Mouse (Mus musculus) right cerebral cortex, adult 2 months (tissue): Measurements from ENCODE around the gene Tfg.

ENCODE experiments used
- DNase-seq, 2 experiments: peaks; one replicate each; pipeline ENCODE4 v3.0.0; 2021 to 2022; ENCODE audit warnings: low spot score in 2 of 2

Gene Tfg

DNA sequence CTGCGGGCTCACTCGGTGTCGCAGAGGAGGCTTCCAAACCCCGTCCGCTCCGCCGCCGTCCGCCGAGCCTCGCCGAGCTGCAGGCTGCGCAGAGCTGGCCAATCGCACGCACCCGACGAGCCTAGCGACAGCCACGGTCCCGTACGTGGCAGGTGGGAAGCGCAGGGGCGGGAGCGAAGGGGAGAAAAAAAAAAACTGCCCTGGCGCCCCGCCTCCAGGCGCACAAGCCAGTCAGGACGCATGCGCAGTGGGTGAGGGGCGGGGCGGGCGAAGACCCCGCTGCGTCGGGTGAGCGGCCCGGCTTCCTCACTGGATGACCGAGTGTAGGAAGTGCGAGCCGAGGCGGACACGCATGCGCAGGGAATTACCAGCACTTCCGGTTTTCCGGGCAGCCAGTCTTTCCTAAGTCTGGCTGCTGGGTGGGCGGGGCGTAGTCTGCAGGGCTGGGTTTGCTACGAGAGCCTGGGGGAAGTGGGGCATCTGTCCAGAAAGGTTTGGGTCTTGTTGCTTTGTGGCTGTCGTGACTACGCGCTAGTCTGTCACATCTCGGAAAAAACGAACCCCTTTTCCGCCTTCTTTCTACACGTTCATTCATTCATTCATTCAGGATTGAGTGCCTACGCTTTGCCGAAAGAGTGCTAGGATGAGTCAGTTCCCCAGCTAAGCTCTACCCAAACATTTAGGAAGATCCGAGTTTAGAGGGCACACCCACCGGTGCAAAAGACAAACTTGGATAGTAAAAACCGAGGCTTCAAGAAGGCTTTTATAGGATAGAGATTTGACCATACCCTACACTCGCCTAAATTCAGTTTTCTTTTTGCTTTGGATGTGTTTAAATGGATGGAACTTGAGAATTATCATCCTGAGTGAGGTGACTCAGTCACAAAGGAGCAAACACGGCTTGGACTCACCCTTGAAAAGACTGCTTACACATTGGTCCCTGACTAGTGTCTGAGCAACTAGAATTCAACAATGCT is at the start of gene Tfg:
Tfg (minus strand) TSS at position 227 of the 977 bp plus-strand sequence.
- DNase-seq, result peak; percentile 98

DNA sequence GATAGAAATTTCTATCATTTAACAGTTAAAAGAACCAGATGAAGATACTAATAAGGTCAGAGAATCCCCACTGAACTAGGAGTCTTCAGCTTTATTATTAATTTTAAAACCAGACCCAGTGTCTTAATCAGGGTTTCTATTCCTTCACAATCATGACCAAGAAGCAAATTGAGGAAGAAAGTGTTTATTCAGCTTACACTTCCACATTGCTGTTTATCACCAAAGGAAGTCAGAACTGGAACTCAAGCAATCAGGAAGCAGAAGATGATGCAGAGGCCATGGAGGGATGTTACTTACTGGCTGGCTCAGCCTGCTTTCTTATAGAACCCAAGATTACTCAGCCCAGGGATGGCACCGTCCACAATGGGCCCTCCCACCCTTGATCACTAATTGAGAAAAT is 11.8 kb upstream of the Tfg start:
- no peak for DNase-seq

DNA sequence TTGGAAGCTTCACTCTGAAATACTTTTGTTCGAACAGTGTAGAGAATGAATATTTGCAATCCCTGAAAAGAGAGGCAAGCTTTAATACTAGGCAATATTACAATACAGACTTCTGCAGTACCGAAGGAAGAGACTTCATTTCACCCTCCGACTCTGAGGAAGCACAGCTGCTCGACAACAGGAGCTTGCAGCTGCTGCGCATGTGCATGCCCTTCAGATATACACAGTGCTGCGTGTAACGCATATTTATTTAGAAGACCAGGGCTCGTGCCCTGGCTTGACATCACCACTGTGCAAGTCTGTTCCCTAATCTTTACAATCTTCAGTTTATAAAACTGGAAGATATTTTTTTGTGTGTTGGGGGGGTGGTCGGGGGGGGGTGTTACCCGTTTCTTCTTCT is 7.7 kb upstream of the Tfg start:
- DNase-seq, result no peak

DNA sequence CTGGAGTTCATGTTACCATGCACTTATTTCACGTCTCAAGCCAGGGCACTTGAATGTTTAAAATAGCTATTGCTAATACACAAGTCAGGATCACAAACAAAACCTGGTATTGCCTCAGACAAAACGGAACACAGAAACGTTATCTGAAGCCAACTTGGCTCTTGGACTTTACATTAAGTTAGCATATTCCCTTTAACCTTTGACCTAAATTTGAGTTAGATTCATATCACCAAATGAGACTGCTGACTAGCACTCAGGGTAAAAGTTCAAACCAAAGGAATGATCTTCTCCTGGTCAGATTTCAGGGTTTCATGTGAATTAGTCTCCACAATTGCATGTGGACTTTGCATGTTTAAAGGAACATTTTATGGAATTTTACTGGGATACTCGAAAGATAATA is 5.1 kb upstream of the Tfg start:
- no peak for DNase-seq

DNA sequence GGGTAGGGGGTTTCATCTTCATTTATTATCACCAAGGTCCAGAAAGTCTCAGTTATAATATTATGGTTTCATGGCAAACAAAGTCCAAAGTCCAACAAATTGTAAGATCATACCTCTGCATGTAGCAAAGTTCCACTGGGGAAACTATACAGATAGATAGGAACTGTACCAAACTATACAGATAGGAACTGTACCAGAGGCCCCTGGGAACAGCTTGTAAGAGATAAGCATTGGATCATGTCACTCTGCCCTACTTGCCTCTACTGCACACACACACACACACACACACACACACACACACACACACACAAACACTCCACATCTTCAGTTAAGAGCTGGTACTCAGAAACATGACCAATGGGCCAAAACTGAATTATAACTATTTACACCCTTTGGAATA is 1.8 kb upstream of the Tfg start:
- DNase-seq, result no peak

DNA sequence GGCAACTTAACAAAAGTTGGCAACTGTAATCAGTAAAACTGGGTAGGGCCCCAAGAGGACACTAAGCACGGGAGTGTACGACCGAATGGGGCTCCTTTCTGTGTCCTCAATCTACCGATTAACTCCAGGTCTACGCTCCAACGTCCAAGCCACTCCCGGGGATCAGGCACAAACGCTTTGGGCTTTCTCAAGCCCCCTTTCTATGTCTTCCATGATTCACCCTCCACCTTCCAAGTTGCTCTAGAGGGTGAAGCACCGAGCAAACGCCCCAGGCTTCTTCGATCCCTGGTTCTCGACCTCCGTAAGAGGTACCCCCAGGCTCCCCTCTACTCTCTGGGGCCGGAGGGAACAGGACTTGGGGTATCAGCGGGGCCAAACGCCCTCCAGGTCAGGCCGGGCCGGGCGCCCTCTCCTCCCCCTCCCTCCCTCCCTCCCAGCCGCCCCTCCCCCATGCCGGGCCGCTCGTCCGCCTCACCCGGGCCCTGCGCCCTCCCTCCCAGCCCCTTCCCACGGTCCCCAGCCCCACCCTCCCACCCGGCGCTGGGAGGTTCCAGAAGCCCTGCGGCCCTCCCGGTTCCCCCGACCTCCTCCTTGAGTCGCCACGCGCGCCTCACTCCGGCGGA is 582 bp downstream of the Tfg start:
- DNase-seq, result peak; percentile 13 to 24

DNA sequence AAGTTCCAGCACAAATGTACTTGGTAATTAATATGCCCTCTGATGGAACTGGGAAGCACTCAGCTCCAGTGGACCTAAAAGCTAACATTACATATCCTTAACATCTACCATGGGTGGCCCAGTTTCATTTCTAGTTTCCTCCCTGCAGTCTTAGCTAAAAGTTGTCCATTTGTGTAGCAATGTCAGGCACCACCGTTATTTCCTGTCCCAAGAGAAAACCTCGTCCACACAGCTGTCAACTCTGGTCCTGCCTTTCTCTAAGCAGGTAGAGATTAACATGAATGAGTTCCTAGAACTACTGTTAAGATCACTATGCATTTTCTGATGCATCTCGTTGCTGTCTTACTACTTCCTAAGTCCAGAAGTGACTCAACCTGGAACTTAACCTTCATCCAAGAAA is 1.6 kb downstream of the Tfg start:
- no peak for DNase-seq

DNA sequence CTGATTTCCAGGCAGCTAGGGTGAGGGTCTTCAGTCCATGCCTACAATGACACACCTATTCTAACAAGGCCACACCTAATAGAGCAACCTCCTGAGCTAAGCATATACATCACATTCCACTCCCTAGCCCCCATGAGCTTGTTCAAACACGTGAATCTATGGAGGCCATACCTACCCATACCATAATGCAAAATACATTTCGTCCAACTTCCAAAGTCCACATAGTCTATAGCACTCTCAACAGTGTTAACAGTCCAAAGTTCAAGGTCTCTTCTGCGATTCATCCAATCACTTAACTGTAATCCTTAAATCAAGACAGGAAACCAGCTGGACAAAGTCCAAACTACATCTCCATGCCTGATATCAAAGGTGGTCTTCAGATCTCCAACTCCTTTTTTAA is 7.2 kb downstream of the Tfg start:
- no peak for DNase-seq

DNA sequence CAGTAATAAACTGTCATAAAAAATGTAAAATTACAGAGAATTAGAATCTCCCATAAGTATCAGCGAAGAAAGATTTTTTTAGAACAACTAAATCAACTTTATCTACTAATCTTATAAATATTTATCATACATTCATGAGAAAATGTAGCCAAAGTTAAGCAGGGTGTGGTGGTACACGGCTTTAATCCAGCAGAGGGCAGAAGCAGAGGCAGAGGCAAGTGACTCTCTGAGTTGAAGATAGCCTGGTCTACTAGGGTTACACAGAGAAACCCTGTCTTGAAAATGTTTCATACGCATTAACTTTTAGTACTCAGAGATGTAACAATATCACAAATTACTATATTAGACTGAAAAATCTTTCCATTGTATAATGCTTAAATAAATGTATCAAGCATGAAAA is 11.5 kb downstream of the Tfg start:
- DNase-seq, result no peak

DNA sequence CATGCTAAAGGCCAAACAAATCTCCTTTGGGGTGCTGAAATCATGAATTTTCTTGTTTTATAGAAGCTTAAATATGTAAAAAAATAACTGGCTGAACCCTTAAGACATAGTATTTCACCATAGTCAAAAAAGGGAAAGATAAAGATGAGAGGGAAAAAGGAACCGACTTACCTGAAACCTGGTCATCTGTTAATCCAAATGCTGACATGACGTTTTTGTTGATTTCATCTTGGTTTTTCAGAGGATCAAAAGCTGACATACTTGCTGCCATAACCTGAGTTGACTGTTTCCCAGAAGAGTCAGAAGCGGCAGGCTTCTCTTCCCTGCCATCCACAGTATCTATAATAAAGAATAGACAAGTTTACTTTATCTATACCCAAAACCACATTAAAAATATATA is 16.4 kb downstream of the Tfg start:
- DNase-seq, result no peak

DNA sequence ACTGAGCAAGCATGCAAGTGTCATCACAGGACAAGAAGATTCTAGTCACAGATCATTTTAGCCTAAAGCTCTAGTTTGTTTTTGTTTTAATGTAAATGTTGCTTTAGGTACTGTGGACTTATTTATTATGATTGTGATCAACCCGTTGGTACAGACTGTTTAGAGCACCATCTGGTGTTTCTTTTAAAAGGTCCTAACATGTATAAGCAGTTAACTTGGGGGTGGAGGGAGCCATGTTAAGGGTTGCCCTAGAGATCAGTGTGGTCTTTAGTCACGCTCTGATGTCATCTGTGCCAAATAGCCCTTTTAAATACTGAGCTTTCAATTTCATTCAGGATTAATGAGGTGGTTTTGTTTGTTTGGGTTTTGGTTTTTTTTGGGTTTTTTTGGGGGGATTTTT is 20.8 kb downstream of the Tfg start:
- DNase-seq, result no peak

DNA sequence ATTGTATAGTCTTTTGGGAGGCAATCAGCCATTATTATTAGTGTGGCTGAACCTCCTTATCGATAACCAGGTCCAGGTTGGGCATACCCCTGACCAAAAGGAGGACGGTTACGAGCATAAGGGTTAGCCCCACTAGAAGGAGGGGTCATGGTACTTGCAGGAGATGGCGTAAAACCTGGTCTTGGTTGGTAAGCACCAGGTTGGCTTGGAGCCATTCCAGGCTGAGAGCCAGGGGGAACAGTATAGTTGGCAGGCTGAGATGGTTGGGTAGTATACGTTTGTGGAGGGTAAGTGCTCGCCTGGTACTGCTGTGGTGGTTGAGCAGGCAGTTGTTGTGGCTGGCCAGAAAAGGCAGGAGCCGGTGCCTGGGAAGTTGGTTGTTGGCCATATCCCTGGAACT is 26.5 kb downstream of the Tfg start:
- DNase-seq, result no peak

DNA sequence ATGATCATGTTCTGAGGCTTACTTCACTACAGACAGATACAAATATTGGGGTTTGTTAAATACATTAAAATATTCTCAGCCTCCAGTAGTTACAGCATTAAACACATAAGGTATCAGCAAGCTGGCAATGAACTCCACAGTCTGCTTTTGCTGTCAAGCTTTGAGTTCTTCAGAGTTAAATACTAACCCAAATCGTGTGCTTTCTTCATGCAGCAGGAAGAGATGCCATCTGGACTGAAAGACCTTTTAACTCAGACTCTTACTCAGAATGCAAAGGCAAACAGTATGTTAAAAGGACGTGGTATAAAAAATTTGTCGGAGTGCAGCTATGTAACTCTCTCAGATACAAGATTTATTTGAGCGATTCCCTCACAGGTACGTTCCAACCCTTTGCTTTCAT is 30.5 kb downstream of the Tfg start:
- DNase-seq, result no peak

DNA sequence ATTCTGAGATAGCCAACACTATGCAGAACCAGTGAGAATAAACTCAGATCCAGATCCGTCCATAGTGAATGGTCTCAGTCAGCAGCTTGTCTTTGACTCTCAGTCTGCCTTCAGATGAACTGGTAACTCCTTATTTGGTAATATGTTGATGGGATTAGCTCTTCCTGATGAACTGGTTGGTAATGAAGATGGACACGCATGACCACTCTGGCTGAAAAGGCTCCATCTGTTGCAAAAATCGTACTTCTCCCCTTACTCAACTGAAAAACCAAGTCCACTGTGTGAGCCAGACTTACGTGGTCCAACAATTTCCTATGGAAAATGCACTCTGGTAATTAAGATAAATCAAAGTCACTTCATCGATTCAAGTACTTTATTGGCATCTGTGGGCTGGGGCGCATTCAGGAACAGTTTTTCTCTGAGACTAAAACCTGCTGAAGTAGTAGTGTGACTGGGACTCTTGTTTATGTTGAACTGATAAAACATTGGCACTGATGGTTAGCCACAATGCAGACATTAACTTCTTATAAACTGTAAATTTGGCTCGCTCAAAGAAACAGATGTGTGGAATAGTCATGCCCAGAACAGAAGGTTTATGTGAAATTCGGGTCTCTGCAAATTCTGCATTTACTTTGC is 36.1 kb downstream of the Tfg start:
- no peak for DNase-seq

DNA sequence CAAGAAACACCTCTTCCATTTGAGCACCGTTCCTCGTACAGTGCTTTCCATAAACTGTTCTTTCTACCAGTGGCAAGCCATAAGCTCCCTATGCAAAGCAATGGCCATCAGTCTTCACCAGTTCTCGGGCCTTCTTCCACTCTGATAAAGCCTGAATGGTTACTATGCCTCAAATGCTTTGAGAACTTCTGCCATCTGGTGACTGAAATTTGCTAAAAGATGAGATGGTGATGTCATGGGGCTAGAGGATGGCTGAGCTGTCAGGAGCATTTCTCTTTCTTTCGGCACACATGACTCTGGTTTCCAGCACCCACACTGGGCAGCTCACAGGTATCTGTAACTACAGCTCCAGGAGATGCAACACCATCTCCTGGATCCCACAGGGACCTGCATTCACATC is 40.1 kb downstream of the Tfg start:
- peak; percentile 26 to 54 for DNase-seq

DNA sequence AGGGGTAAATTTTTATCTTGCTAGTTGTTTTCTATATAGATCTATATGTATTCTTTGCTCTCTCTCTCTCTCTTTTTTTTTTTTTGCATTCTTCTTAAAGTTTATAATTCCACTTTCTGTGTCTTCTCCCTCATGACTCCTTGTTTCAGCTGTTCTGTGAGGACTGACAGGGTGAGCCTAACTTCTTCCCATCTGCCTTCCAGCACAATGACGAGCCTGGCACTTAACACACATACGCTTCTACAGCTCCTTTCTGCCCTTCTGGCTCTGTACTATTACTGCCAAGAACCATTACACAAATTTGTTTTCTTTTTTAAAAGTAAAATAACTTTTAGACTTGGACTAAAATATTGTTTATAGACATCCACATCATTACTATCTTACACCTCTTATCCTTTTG is 43.8 kb downstream of the Tfg start:
- no peak for DNase-seq

DNA sequence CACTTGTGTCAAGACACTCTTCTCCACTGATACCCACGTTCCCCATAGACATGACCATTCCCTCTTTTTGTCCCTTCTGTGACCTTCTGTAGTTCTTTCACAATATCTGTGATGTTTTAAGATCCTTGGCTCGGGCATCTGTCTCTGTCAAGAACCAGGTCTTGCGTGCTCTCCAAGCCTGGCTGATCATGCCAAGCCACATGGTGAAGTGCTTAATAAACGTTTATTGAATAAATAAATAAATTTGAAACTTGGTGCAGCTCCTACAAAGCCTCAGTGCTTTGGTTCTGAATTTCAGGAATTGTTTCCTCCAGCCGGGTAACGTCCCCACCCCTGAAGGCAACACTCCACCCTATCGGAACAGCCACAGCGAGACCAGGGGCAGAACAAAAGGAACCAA is 46.3 kb downstream of the Tfg start:
- no peak for DNase-seq

DNA sequence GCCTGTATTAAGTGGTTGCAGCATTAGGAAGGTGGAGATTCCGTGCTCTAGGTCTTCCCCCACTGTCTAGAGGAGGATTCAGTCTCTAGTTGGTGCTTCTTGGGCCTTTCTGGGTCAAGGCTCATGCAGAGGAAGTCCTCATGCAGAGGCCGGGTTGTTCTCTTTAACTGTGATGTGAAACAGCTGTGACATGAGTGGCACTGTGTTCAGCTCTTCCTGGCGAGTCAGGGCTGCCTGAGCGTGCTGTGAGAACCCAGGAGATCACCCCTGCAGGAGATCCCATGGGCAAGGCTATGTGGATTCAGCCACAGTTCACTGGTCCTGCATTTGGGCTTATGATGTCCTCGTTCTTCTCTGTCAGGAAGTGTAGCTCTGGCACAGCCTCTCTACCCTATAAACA is 47.7 kb downstream of the Tfg start:
- no peak for DNase-seq

DNA sequence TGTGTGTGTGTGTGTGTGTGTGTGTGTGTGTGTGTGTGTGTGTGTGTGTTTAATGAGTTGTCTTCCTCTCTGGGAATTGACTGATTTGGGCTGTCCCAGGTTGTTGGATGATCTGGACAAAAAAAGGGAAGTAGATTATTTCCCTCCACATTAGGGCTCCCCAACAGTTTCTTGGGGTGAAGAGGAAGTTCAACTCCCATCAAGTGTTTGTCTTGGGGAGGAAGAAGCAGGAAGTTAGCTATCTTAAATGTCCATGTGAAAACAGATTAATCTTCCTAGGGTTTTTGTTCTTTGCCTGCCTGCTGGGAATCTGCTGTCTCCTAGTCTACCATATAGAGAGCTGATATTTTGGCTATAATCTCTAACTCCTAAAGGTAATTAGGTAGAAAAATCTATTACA is 58.4 kb downstream of the Tfg start:
- DNase-seq, result no peak

DNA sequence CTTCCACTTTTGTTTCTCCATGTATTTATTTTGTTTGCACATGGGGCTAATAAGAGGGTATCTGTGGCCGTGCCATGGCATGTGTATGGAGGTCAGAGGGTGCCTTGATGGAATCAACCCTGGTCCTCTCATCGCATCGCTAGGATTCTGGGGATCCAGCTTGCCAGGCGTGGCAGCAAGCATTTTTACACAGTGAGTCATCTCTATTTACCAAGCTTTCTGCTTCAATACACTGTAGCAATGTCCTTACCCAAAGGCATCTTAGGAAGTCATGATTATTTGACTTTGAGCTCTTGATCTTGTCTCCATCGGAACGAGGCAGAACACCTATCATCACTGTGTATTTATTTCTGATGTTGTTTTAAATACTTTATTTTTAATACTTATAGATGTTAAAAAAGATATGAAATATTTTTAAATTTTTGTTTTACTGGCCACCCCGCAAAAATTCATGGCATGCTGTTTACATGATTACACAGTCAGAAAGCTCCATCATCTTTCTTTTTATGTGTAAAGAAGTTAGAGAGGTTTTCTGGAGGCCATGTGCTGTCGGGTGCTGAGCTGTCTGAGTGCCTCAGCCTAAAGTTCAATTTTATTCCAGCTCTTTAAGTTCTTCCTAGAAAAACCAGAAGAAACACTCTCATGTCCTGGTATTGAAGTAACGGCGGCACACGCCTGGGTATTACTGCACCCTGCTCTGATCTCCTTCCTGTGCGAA is 61.9 kb downstream of the Tfg start:
- no peak for DNase-seq

DNA sequence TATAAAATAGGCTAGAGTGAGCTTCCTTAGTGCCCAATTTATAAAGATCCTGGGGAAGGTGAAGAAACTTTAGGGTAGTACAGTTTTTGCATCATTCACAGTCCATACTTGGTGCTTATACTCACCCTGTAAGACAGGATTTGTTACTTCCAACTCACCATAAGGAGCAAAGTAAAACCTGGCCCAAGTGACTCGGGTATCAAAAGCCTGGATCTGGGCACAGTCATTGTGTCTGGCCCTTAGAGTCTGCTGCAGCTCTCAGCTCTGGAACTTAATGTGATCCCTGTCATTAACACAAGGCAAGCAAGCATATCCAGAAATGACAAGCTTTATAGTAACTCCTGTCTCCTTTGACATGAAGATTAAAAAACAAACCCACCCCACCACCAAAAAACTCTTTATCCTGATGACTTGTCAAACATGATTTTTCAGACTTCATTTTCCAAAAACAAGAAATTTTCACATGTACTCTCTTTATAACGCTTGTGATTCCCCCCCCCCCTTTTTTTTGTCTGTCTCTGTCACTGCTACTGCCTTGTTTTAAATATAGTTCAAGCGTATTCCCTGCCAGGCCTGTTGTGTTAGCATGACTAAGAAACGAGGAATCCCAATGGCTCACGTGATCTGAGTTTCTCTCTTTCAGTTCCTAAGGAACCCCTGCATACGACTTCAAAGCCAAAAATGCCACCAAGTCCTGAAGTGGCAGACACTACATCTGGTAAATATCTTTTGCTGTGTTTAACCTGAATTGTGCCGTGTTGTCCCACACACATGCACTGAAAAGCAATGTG is 70.7 kb downstream of the Tfg start:
- DNase-seq, result no peak
